Mouse (Mus musculus): ENCODE results near the gene Vmn2r23.
"Not testable (repeated sequence)": the region's sequence is repeated elsewhere in the genome, so short reads cannot be mapped to it uniquely, and the experiment has no call there.

Gene Vmn2r23

DNA sequence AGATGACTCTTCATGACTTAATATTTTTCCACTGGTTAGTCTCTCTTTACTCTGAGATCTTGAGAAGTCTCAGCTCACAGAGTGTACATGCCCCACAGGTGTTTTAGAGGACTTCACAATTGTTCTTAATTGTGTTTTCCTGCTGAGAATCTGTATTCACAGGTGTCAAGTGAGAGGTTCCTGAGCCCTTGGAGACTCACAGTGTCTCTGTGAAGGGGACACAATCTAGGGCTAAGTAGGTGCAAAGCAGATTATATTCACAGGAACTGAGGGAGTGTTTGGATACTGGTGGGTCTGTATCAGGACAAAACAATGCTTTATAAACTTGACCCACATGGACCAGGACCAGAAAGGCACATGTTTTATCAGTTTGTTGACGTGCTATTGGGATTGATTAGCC is at the start of gene Vmn2r23:
Gene Vmn2r23, plus strand, starts transcription at position 301 of the 400 bp plus-strand sequence.
- no peak for DNase-seq (ENCODE audit: low spot score)

DNA sequence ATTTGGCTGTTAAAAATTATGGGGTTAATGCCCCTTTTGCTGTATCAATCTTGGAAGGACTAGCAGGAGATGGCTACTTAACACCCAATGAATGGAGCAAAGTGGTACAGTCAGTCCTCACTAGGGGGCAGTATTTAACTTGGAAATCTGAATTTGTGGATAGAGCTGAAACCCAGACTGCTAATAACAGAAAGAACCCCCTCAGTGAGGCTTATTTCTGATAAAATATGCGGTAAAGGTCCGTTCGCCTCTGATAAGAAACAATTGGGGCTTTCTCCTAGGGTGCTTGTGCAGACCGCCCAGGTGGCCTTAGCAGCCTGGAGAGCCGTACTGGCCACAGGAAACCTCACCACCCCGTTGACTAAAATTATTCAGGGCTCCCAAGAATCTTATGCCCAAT is 45.4 kb upstream of the Vmn2r23 start:
- peak; percentile 34 for DNase-seq (ENCODE audit: low spot score)

DNA sequence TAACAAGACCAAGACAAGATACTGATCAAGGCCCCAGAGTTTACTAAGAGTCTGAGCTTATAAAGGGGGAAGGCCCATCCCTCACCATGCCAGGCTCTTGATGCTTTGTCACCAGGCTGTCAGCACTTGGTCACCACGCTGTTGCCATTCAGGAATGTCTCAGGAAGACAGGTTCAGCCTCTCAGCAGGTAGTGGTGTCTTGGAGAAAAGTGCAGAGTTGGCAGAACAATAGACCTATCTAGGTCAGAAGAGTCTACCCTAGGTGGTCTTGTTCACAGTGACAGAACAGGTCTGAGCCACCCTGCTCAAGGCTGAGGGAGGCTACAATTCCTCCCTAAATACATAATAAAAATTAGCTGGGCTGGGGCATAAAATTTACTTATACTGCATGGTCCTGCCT is 5.8 kb upstream of the Vmn2r23 start:
- DNase-seq (ENCODE audit: low spot score): not testable (repeated sequence)

DNA sequence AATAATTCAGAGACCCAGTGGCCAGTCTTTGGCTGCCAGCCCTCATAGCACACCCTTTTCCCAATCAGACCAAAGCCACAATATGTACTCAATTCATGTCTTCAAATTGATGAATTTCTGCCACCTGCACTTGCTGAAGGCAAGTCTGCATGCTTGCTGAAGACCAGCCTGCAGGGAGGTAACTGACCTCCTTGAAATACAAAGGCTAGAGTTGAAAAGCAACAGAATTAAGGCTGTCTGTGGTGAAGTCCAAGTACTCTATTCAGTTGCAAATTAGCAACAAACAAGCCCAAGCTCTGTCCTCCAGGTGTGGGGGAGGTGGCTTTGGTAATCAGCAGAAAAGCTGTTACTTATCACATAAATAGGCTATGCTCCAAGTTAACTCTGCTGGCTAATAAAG is 5.3 kb upstream of the Vmn2r23 start:
- DNase-seq (ENCODE audit: low spot score): no peak

DNA sequence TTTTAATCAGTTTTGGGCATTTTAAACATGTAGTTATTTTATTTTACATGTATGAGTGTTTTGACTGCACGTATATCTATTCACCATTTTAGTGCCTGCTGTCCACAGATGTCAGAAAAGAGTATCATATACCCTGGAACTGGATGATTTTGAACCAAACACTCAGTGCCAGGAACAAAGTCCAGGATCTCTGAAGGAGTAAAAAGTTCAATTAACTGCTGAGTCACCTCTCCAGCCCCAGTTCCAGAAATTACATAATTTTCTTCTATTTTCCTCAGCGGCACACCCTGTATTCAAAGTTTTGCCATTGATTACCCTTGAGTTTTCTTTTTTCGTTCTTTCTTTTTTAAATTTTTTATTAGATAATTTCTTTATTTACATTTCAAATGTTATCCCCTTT is 67.6 kb downstream of the Vmn2r23 start:
- DNase-seq (ENCODE audit: low spot score): no peak

DNA sequence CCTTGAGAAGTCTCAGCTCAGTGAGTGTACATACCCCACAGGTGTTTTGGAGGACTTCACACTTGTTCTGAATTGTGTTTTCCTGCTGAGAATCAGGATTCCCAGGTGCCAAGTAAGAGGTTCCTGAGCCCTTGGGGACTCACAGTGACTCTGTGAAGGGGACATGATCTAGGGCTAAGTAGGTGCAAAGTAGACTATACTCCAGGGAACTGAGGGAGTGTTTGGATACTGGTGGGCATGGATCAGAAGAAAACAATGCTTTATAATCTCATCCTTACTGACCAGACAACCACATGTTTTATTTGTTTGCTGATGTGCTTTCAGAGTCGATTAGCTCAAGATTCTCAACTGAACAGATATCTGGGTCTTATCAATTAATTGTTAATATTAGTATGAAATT is 76.1 kb downstream of the Vmn2r23 start, which contains the start of gene Vmn2r24:
Gene Vmn2r24, plus strand, starts transcription at position 301 of the 400 bp plus-strand sequence.
- no peak for DNase-seq (ENCODE audit: low spot score)

DNA sequence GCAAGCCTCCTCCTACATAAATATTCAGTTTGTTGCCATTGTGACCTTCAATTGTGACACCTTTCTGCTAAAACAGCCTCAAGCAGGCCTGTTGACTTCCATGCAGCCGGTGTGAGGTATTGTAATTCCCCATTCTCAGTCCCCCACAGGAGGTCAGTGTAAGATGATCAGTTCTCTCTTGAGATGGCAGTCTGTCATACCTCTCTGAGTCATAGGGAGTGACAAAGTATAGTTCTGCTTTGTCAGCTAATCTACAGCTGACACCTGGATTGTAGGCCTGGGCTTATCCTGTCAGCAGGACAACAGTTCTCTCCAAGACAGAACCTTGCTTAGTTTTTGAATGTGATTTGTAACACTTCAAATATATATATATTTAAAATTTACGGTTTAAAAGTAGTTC is 82.4 kb downstream of the Vmn2r23 start:
- DNase-seq (ENCODE audit: low spot score): no peak

DNA sequence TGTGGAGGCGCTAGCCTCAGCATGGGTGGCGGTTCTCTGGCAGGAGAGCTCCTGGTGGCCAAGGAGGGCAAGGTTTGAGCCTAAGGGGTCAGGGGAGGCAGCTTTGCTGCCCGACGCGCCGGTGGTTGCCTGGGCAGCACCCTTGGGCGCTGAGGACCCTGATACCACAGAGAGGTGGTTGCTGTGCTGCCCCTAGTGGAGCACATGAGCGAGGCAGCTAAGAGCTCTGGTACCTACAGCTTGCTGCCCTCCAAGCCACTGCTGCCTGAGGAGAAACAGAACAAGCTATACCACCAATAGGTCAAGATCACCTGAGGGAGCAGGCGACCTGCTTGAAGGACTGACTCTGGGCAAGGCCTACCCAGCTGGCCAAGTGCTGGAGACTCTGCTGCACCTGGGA is 91.3 kb downstream of the Vmn2r23 start:
- no peak for DNase-seq (ENCODE audit: low spot score)

Data from adipocyte (in vitro differentiated cells).